Mouse (Mus musculus) brain, embryonic 14.5 days (tissue): ENCODE results near the gene Gm47995.
"Not testable (repeated sequence)": the region's sequence is repeated elsewhere in the genome, so short reads cannot be mapped to it uniquely, and the experiment has no call there.

ENCODE experiments used
- CTCF ChIP-seq: fragments of 200-500 bp; IDR thresholded peaks from 2 replicates; pipeline ENCODE4 v1.5.1; 2012; ENCODE audit warnings: inconsistent platforms, mild to moderate bottlenecking, moderate library complexity, borderline replicate concordance; ENCODE audit not compliant: insufficient read depth, insufficient read length; ENCODE audit errors: extremely low read depth
- POLR2A ChIP-seq: fragments of 200-500 bp; IDR thresholded peaks from 2 replicates; pipeline ENCODE4 v1.6.1; 2012; ENCODE audit warnings: mild to moderate bottlenecking, inconsistent platforms, borderline replicate concordance; ENCODE audit not compliant: poor library complexity, insufficient read depth, insufficient read length, severe bottlenecking; ENCODE audit errors: extremely low read depth

DNA sequence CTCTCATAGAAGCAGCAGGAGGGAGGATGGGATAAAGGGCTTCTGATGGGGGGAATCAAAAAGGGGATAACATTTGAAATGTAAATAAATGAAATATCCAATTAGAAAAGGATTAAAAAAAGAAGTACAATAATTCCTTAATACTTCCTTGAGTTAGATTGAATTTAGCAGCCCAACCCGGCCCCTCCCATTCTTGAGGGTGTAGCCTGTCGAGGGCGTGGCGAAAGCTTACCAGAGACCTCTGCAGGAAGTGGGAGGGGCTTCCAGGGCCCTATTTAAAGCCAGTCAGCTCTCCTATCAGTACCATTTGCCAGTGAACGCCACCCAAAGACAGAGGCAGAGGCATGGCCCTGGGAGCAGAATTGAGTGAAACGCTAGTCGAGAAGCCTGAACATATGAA lies 16.0 kb upstream of the Gm47995 start, which contains the start of gene Gm47985:
- TF ChIP-seq CTCF, POLR2A: not testable (repeated sequence)
